Mouse (Mus musculus) bone marrow, adult 2 months (tissue): ENCODE data around the gene Glrx5. TPM values are rescaled to one million over a fixed set of nuclear protein-coding genes. Genes with fewer than 3 reads are reported as not detected.

ENCODE experiments used
- H3K27ac ChIP-seq: fragments of 200-500 bp; 2 replicates; pipeline ENCODE4 v1.5.1; 2012; ENCODE audit warnings: low read depth, mild to moderate bottlenecking, control low read depth, inconsistent platforms, low read length; ENCODE audit not compliant: control insufficient read depth, poor library complexity, insufficient read depth
- H3K4me1 ChIP-seq: fragments of 200-500 bp; 2 replicates; pipeline ENCODE4 v1.6.1; 2011; ENCODE audit warnings: low read length; ENCODE audit not compliant: control insufficient read depth, insufficient read depth
- H3K4me3 ChIP-seq: fragments of 200-500 bp; replicated peaks from 2 replicates; pipeline ENCODE3; 2011; ENCODE audit warnings: mild to moderate bottlenecking, low read depth, low read length, control low read depth; ENCODE audit not compliant: control insufficient read depth
- CTCF ChIP-seq: fragments of 200-500 bp; IDR thresholded peaks from 2 replicates; pipeline ENCODE4 v1.5.1; 2011; ENCODE audit warnings: low read length, control low read depth; ENCODE audit not compliant: control insufficient read depth, insufficient read depth
- POLR2A ChIP-seq: fragments of 200-500 bp; IDR thresholded peaks from 2 replicates; pipeline ENCODE4 v1.6.1; 2011; ENCODE audit warnings: low read depth, mild to moderate bottlenecking, control low read depth, low read length, borderline replicate concordance; ENCODE audit not compliant: control insufficient read depth
- WGBS: fragments of 180-500 bp; shearing (Covaris S2); methylation state at CpG from one replicate; pipeline ENCODE4 v1.1.7; 2018; 5-methylcytosine and 5-hydroxymethylcytosine counted together
- polyA plus RNA-seq: library from polyadenylated mRNA; stranded (reverse); fragments of >200 nt; gene quantifications from 2 replicates; pipeline ENCODE4 v1.2.4, GENCODE M21; 2011; ENCODE audit warnings: low replicate concordance; ENCODE audit not compliant: missing spikeins, insufficient read depth, insufficient read length

Gene Glrx5
- polyA plus RNA-seq, 1 experiment, result 274 TPM

DNA sequence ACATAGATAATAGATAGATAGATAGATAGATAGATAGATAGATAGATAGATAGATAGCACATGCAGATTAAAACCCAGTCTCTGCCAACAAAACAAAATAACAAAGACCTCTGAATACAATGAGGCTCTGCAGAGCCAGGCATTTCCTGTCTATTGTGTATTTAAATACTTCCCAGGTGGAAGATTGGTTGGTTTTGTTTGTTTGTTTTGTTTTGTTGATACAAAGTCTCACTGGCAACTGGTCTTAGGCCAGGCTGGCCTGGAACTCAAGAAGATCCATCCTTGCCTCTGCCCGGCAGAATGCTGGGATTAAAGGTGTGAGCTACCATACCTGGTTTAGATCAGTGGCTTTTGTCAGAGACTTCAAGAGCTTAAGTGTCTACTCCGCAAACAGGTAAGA is 44.7 kb downstream of the Glrx5 start:
- Histone ChIP-seq H3K27ac (no peak overlapping the region), H3K4me3 (no peak overlapping the region), H3K4me1 (no peaks in the 10 kb centered on the region)
- WGBS, result 93% methylated on average over 2 of the region's 2 CpGs
- TF ChIP-seq POLR2A (no peak), CTCF (no peak)

DNA sequence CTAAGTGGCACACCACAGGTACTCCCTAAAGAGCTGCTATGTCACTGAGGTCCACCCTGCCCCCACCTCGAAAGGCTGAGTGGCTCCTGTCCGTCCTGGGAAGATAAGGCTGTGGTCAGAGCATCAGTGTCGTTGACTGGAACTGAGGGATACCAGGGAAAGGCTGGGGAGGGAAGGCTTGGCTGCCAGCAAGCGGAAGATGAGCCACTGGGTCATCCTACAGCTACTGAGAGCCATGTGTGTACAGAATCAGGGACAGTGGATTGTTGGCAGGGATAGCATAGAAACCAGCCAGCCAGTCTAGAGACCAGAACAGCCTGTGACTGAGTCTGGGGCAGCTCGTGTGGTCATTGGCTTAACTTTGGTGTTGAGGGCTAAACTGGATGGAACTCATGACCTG is 51.7 kb downstream of the Glrx5 start:
- TF ChIP-seq POLR2A, result no peak
- no peak for TF ChIP-seq CTCF
- H3K27ac ChIP-seq, result no peak overlapping the region
- H3K4me1 ChIP-seq, result no peaks in the 10 kb centered on the region
- WGBS, result 60% methylated on average over 5 of the region's 5 CpGs
- no peak overlapping the region for H3K4me3 ChIP-seq

DNA sequence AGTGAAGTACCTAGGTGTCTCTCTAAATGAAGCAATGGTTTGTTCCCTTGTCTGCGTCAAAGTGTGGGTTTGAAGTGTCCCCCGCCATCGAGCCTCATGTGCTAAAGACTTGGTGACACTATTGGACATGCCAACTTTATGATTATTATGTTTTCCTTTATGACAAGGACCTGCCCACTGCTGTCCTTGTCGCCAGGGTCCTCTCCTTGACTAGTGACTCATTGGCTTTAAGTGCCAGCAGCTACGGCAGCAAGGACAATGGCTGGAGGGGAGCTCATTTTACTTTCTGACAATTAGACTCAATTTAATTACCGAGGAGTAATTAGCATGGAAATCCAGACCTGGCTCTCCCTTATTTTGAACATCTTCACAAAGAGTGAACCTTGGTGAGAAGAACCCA is 52.3 kb downstream of the Glrx5 start:
- WGBS, result 82% methylated on average over 6 of the region's 6 CpGs
- Histone ChIP-seq H3K27ac (no peak overlapping the region), H3K4me3 (no peak overlapping the region), H3K4me1 (no peaks in the 10 kb centered on the region)
- TF ChIP-seq CTCF, result no peak
- TF ChIP-seq POLR2A, result no peak

DNA sequence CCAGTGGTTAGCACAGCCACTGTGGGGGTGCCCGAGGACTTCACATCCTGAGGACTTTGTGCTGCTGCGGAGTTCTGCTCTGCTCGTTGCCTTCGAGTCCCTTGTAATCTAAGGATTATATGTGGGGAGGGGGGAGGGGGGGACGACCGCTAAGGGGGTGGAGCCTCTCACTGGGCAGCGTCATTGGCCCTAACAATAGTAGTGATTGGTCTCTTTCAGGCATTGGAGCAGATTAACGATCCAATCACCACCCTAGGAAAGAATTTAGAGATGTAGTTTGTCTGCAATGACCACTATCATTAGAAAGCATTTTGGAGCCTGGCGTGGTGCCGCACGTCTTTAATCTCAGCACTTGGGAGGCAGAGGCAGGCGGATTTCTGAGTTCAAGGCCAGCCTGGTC is 52.8 kb downstream of the Glrx5 start:
- WGBS, result 77% methylated on average over 12 of the region's 12 CpGs
- H3K4me1 ChIP-seq, result no peaks in the 10 kb centered on the region
- no peak overlapping the region for H3K27ac ChIP-seq
- no peak overlapping the region for H3K4me3 ChIP-seq
- TF ChIP-seq POLR2A, result no peak
- no peak for TF ChIP-seq CTCF

GRCm38 (mm10) chr12:105086781-105087180 is 54.3 kb downstream of the Glrx5 start:
- no peak for TF ChIP-seq CTCF
- no peak for TF ChIP-seq POLR2A
- Histone ChIP-seq H3K4me3 (no peak overlapping the region), H3K4me1 (no peaks in the 10 kb centered on the region), H3K27ac (no peak overlapping the region)
- 82% methylated on average over 6 of the region's 6 CpGs for WGBS

DNA sequence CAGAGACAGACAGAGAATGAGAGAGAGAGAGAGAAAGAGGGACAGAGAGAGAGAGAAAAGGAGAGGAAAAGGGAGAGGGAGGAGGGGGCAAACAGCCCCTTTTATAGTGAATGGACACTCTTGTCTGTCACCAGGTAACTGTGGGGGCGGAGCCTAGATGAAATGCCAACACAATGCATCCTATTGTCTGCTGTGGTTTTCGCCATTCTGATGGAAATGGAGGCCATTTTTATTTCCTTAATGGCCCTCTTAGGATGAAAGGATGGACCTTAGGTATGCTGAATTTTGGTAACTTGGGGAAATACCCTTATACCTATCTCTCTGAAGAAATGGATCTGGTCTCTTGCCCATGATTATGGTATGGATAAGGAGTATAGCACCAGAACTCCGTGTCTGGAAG is 54.9 kb downstream of the Glrx5 start:
- 78% methylated on average over 3 of the region's 3 CpGs for WGBS
- H3K4me3 ChIP-seq, result no peak overlapping the region
- no peak overlapping the region for H3K27ac ChIP-seq
- H3K4me1 ChIP-seq, result no peaks in the 10 kb centered on the region
- no peak for TF ChIP-seq CTCF
- no peak for TF ChIP-seq POLR2A

- no peak overlapping the region for H3K27ac ChIP-seq
- TF ChIP-seq POLR2A (no peak), CTCF (no peak)
- H3K4me3 ChIP-seq, result no peak overlapping the region
- H3K4me1 ChIP-seq, result no peaks in the 10 kb centered on the region
- WGBS, result 82% methylated on average over 5 of the region's 5 CpGs
Observed at GRCm38 (mm10) chr12:105089231-105089630, 56.7 kb downstream of the Glrx5 start.

DNA sequence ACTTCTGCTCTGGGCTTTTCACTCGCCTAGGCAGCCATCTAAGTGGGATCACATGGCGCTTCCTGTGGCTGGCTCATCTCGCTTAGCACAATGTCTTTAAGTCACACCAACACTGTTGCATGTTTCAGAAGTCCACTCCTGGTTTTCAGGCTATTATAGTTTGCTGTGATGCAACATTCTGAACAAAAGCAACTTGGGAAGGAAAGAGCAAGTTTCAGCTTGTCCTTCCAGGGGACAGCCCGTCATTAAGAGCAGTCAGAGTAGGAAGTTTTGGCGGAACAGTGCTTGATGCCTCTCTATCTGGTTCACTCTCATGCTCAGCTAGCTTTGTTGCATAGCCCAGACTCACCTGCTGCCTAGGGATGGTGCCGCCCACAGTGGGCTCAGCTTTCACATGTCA is 59.1 kb downstream of the Glrx5 start:
- no peaks in the 10 kb centered on the region for H3K4me1 ChIP-seq
- TF ChIP-seq POLR2A (no peak), CTCF (no peak)
- no peak overlapping the region for H3K27ac ChIP-seq
- H3K4me3 ChIP-seq, result no peak overlapping the region
- 67% methylated on average over 6 of the region's 6 CpGs for WGBS

Other genes with a start within 250 kb of the Glrx5 start
- 1.1 TPM in 1 of 2 replicates, not detected in the other for gene Clmn, start 167.6 kb upstream of the Glrx5 start, polyA plus RNA-seq
- gene Syne3, start 22.9 kb upstream of the Glrx5 start, polyA plus RNA-seq, result 9.0 and 11.1 TPM in 2 replicates
- not detected in 2 replicates for gene Tcl1b2, start 113.3 kb downstream of the Glrx5 start, polyA plus RNA-seq
- not detected in 2 replicates for gene Tcl1b1, start 127.0 kb downstream of the Glrx5 start, polyA plus RNA-seq
- not detected in 2 replicates for gene Tcl1b5, start 143.7 kb downstream of the Glrx5 start, polyA plus RNA-seq
- gene Tcl1b3, start 158.4 kb downstream of the Glrx5 start, polyA plus RNA-seq, result not detected in 2 replicates
- gene Tcl1b4, start 169.3 kb downstream of the Glrx5 start, polyA plus RNA-seq, result not detected in 2 replicates
- 7.6 TPM in 1 of 2 replicates, not detected in the other for gene Tcl1, start 190.1 kb downstream of the Glrx5 start, polyA plus RNA-seq